Mouse (Mus musculus) limb, embryonic 13.5 days (tissue): ENCODE results near the gene Map3k12. TPM values are rescaled to one million over a fixed set of nuclear protein-coding genes. Genes with fewer than 3 reads are reported as not detected.

Experiments used
- ATAC-seq: fragments of 200-750 bp; cut with Nextera tagmentation; 2 replicates; pipeline ENCODE4 v1.8.0; 2017; ENCODE audit warnings: low read depth, moderate number of reproducible peaks, moderate TSS enrichment; ENCODE audit not compliant: low FRiP score
- H3K27ac ChIP-seq: fragments of 300-500 bp; sonication (generic); 2 replicates; pipeline ENCODE4 v1.5.1; 2015; ENCODE audit warnings: inconsistent platforms, mild to moderate bottlenecking, moderate library complexity
- H3K27me3 ChIP-seq: fragments of 300-500 bp; sonication (generic); 2 replicates; pipeline ENCODE4 v1.6.1; 2015; ENCODE audit warnings: mild to moderate bottlenecking, inconsistent platforms
- H3K36me3 ChIP-seq: fragments of 300-500 bp; sonication (generic); 2 replicates; pipeline ENCODE4 v1.6.1; 2015; ENCODE audit warnings: inconsistent platforms, mild to moderate bottlenecking, moderate library complexity
- H3K4me1 ChIP-seq: fragments of 300-500 bp; sonication (generic); 2 replicates; pipeline ENCODE4 v1.6.1; 2015; ENCODE audit warnings: inconsistent platforms
- H3K4me2 ChIP-seq: fragments of 300-500 bp; sonication (generic); replicated peaks from 2 replicates; pipeline ENCODE4 v1.6.1; 2015; ENCODE audit warnings: inconsistent platforms, mild to moderate bottlenecking, moderate library complexity
- H3K4me3 ChIP-seq: fragments of 300-500 bp; sonication (generic); 2 replicates; pipeline ENCODE4 v1.5.1; 2015; ENCODE audit warnings: moderate library complexity, mild to moderate bottlenecking, inconsistent platforms
- H3K9ac ChIP-seq: fragments of 300-500 bp; sonication (generic); 2 replicates; pipeline ENCODE4 v1.6.1; 2015; ENCODE audit warnings: mild to moderate bottlenecking, inconsistent platforms
- H3K9me3 ChIP-seq: fragments of 300-500 bp; sonication (generic); 2 replicates; pipeline ENCODE4 v1.6.1; 2016; ENCODE audit warnings: inconsistent platforms
- WGBS: fragments of 180-500 bp; shearing (Covaris S2); methylation state at CpG from one replicate; pipeline ENCODE4 v1.1.7; 2015; 5-methylcytosine and 5-hydroxymethylcytosine counted together
- polyA plus RNA-seq: library from polyadenylated mRNA; unstranded; fragments of >200 nt; fragmentation: Nextera tagmentation; extraction: Ambion mirVana; gene quantifications from 2 replicates; pipeline ENCODE4 v1.2.1, GENCODE M21; 2015

The Map3k12 gene
- polyA plus RNA-seq, 1 experiment from 2014 or later = 24.5 TPM

GRCm38 (mm10) chr15:102450928-102451327 lies 65.9 kb downstream of the Map3k12 start:
- Histone ChIP-seq H3K9ac (no peak overlapping the region), H3K4me1 (no peaks in the 10 kb centered on the region), H3K4me3 (no peak overlapping the region), H3K27me3 (no peaks in the 10 kb centered on the region), H3K36me3 (no peaks in the 10 kb centered on the region), H3K27ac (no peak overlapping the region), H3K9me3 (no peaks in the 10 kb centered on the region), H3K4me2 (no peak overlapping the region)
- ATAC-seq = no peak
- WGBS = 45% methylated on average over 7 of the region's 7 CpGs

- ATAC-seq = no peak
- H3K27me3 ChIP-seq = no peaks in the 10 kb centered on the region
- H3K4me2 ChIP-seq = no peak overlapping the region
- no peak overlapping the region for H3K4me3 ChIP-seq
- 50% methylated on average over 8 of the region's 8 CpGs for WGBS
- no peak overlapping the region for H3K27ac ChIP-seq
- no peak overlapping the region for H3K9ac ChIP-seq
- no peaks in the 10 kb centered on the region for H3K36me3 ChIP-seq
- H3K9me3 ChIP-seq = no peaks in the 10 kb centered on the region
- H3K4me1 ChIP-seq = no peaks in the 10 kb centered on the region
Observed at GRCm38 (mm10) chr15:102449366-102449765, 67.5 kb downstream of the Map3k12 start.

Other genes starting within 250 kb of the Map3k12 start
- 1.1 and 1.3 TPM in 2 replicates for gene Gm9918, start 246.5 kb downstream of the Map3k12 start, polyA plus RNA-seq
- gene Mfsd5, start 237.6 kb downstream of the Map3k12 start, polyA plus RNA-seq = 64.7 and 65.8 TPM in 2 replicates
- 23.7 and 32.2 TPM in 2 replicates for gene Espl1, start 220.8 kb downstream of the Map3k12 start, polyA plus RNA-seq
- 431 and 451 TPM in 2 replicates for gene Pfdn5, start 190.9 kb downstream of the Map3k12 start, polyA plus RNA-seq
- gene Myg1, start 185.4 kb downstream of the Map3k12 start, polyA plus RNA-seq = 110 and 116 TPM in 2 replicates
- gene Aaas, start 166.3 kb downstream of the Map3k12 start, polyA plus RNA-seq = 75.9 and 76.6 TPM in 2 replicates
- gene Sp7, start 149.9 kb downstream of the Map3k12 start, polyA plus RNA-seq = 6.0 and 7.4 TPM in 2 replicates
- gene Sp1, start 110.9 kb downstream of the Map3k12 start, polyA plus RNA-seq = 11.6 and 12.0 TPM in 2 replicates
- gene Amhr2, start 71.7 kb downstream of the Map3k12 start, polyA plus RNA-seq = 0.23 and 0.36 TPM in 2 replicates
- gene Prr13, start 58.0 kb downstream of the Map3k12 start, polyA plus RNA-seq = 59.5 and 62.6 TPM in 2 replicates
- gene Pcbp2, start 46.5 kb downstream of the Map3k12 start, polyA plus RNA-seq = 262 and 273 TPM in 2 replicates
- gene Gm10337, start 13.3 kb downstream of the Map3k12 start, polyA plus RNA-seq = 2.5 and 7.5 TPM in 2 replicates
- gene Tarbp2, start 1.1 kb upstream of the Map3k12 start, polyA plus RNA-seq = 101 and 107 TPM in 2 replicates
- gene Npff, start 7.9 kb upstream of the Map3k12 start, polyA plus RNA-seq = 2.9 and 3.4 TPM in 2 replicates
- not detected in 2 replicates for gene Gm28047, start 108.0 kb upstream of the Map3k12 start, polyA plus RNA-seq
- 47.2 and 51.0 TPM in 2 replicates for gene Atf7, start 108.4 kb upstream of the Map3k12 start, polyA plus RNA-seq
- gene Atp5g2, start 155.3 kb upstream of the Map3k12 start, polyA plus RNA-seq = 54.7 and 65.5 TPM in 2 replicates
- 57.7 and 58.3 TPM in 2 replicates for gene Calcoco1, start 205.1 kb upstream of the Map3k12 start, polyA plus RNA-seq